Mouse (Mus musculus) neural tube, embryonic 13.5 days (tissue): ENCODE measurements around the gene Ksr2. TPM values are rescaled to one million over a fixed set of nuclear protein-coding genes. Genes with fewer than 3 reads are reported as not detected.

Experiments
- ATAC-seq: fragments of 200-750 bp; cut with Nextera tagmentation; 2 replicates; pipeline ENCODE4 v1.8.0; 2017; ENCODE audit warnings: low read depth, mild to moderate bottlenecking, moderate TSS enrichment, moderate library complexity
- H3K27ac ChIP-seq: fragments of 300-500 bp; sonication (generic); replicated peaks from 2 replicates; pipeline ENCODE4 v1.5.1; 2015; ENCODE audit warnings: moderate library complexity, mild to moderate bottlenecking, inconsistent platforms
- H3K27me3 ChIP-seq: fragments of 300-500 bp; sonication (generic); 2 replicates; pipeline ENCODE4 v1.6.1; 2015; ENCODE audit warnings: mild to moderate bottlenecking, inconsistent platforms
- H3K36me3 ChIP-seq: fragments of 300-500 bp; sonication (generic); 2 replicates; pipeline ENCODE4 v1.6.1; 2015; ENCODE audit warnings: mild to moderate bottlenecking, inconsistent platforms
- H3K4me1 ChIP-seq: fragments of 300-500 bp; sonication (generic); replicated peaks from 2 replicates; pipeline ENCODE4 v1.6.1; 2015; ENCODE audit warnings: inconsistent platforms
- H3K4me2 ChIP-seq: fragments of 300-500 bp; sonication (generic); 2 replicates; pipeline ENCODE4 v1.6.1; 2015; ENCODE audit warnings: inconsistent platforms, mild to moderate bottlenecking, moderate library complexity
- H3K4me3 ChIP-seq: fragments of 300-500 bp; sonication (generic); 2 replicates; pipeline ENCODE4 v1.5.1; 2015; ENCODE audit warnings: mild to moderate bottlenecking, inconsistent platforms
- H3K9ac ChIP-seq: fragments of 300-500 bp; sonication (generic); 2 replicates; pipeline ENCODE4 v1.6.1; 2015; ENCODE audit warnings: moderate library complexity, mild to moderate bottlenecking, inconsistent platforms
- H3K9me3 ChIP-seq: fragments of 300-500 bp; sonication (generic); 2 replicates; pipeline ENCODE4 v1.6.1; 2016; ENCODE audit warnings: inconsistent platforms
- WGBS: fragments of 180-500 bp; shearing (Covaris S2); methylation state at CpG from one replicate; pipeline ENCODE4 v1.1.7; 2015; 5-methylcytosine and 5-hydroxymethylcytosine counted together
- polyA plus RNA-seq: library from polyadenylated mRNA; unstranded; fragments of >200 nt; fragmentation: Nextera tagmentation; extraction: Ambion mirVana; gene quantifications from 2 replicates; pipeline ENCODE4 v1.2.1, GENCODE M21; 2015

The Ksr2 gene
- polyA plus RNA-seq, 1 experiment from 2014 or later, result 6.4 TPM

- Histone ChIP-seq H3K4me1 (0 out of 2 replicates have a peak, but pooled peaks cover 13% of the 10 kb centered on the region), H3K4me2 (no peak overlapping the region), H3K36me3 (no peaks in the 10 kb centered on the region), H3K27ac (no peak overlapping the region), H3K9ac (no peak overlapping the region), H3K9me3 (0 out of 2 replicates have a peak, but pooled peaks cover 6% of the 10 kb centered on the region), H3K27me3 (no peaks in the 10 kb centered on the region), H3K4me3 (no peak overlapping the region)
- 45% methylated on average over 9 of the region's 9 CpGs for WGBS
- ATAC-seq, result no peak
Observed at GRCm38 (mm10) chr5:117457121-117457520, 43.3 kb downstream of the Ksr2 start.

- Histone ChIP-seq H3K36me3 (no peaks in the 10 kb centered on the region), H3K4me3 (no peak overlapping the region), H3K9ac (no peak overlapping the region), H3K4me2 (no peak overlapping the region), H3K9me3 (0 out of 2 replicates have a peak, but pooled peaks cover 6% of the 10 kb centered on the region), H3K27ac (no peak overlapping the region), H3K27me3 (no peaks in the 10 kb centered on the region), H3K4me1 (0 out of 2 replicates have a peak, but pooled peaks cover 13% of the 10 kb centered on the region)
- no peak for ATAC-seq
- WGBS, result 83% methylated on average over 8 of the region's 8 CpGs
Observed at GRCm38 (mm10) chr5:117457583-117457982, 43.8 kb downstream of the Ksr2 start.

GRCm38 (mm10) chr5:117458899-117459298, 45.1 kb downstream of the Ksr2 start:
- H3K36me3 ChIP-seq, result no peaks in the 10 kb centered on the region
- 76% methylated on average over 9 of the region's 9 CpGs for WGBS

GRCm38 (mm10) chr5:117460261-117460660, 46.5 kb downstream of the Ksr2 start:
- Histone ChIP-seq H3K4me1 (0 out of 2 replicates have a peak, but pooled peaks cover 13% of the 10 kb centered on the region), H3K9me3 (0 out of 2 replicates have a peak, but pooled peaks cover 6% of the 10 kb centered on the region), H3K27me3 (no peaks in the 10 kb centered on the region), H3K4me2 (no peak overlapping the region), H3K27ac (no peak overlapping the region), H3K9ac (no peak overlapping the region), H3K4me3 (no peak overlapping the region), H3K36me3 (no peaks in the 10 kb centered on the region)
- ATAC-seq, result no peak
- whole genome bisulfite sequencing, result 95% methylated on average over 14 of the region's 14 CpGs

More at GRCm38 (mm10) chr5:117458899-117459298, 45.1 kb downstream of the Ksr2 start:
- H3K4me3 ChIP-seq, result no peak overlapping the region
- H3K9ac ChIP-seq, result no peak overlapping the region
- H3K27me3 ChIP-seq, result no peaks in the 10 kb centered on the region
- no peak overlapping the region for H3K27ac ChIP-seq
- H3K9me3 ChIP-seq, result 0 out of 2 replicates have a peak, but pooled peaks cover 6% of the 10 kb centered on the region
- no peak for ATAC-seq
- 0 out of 2 replicates have a peak, but pooled peaks cover 13% of the 10 kb centered on the region for H3K4me1 ChIP-seq
- no peak overlapping the region for H3K4me2 ChIP-seq

GRCm38 (mm10) chr5:117467052-117467451, 53.3 kb downstream of the Ksr2 start:
- H3K27me3 ChIP-seq, result no peaks in the 10 kb centered on the region
- no peak for ATAC-seq
- H3K9me3 ChIP-seq, result no peaks in the 10 kb centered on the region; the same call in 1 of the 2 replicates
- WGBS, result 89% methylated on average over 12 of the region's 12 CpGs
- no peaks in the 10 kb centered on the region for H3K36me3 ChIP-seq
- H3K4me1 ChIP-seq, result no peaks in the 10 kb centered on the region
- H3K4me2 ChIP-seq, result no peak overlapping the region
- no peak overlapping the region for H3K9ac ChIP-seq
- H3K27ac ChIP-seq, result no peak overlapping the region
- H3K4me3 ChIP-seq, result no peak overlapping the region

GRCm38 (mm10) chr5:117468961-117469360, 55.2 kb downstream of the Ksr2 start:
- H3K27me3 ChIP-seq, result no peaks in the 10 kb centered on the region
- H3K4me1 ChIP-seq, result no peaks in the 10 kb centered on the region
- H3K9ac ChIP-seq, result no peak overlapping the region
- no peaks in the 10 kb centered on the region for H3K36me3 ChIP-seq
- no peak overlapping the region for H3K4me3 ChIP-seq
- ATAC-seq, result no peak
- no peak overlapping the region for H3K4me2 ChIP-seq
- H3K9me3 ChIP-seq, result no peaks in the 10 kb centered on the region; the same call in 1 of the 2 replicates
- no peak overlapping the region for H3K27ac ChIP-seq
- 89% methylated on average over 4 of the region's 4 CpGs for WGBS

GRCm38 (mm10) chr5:117469572-117469971, 55.8 kb downstream of the Ksr2 start:
- H3K4me3 ChIP-seq, result no peak overlapping the region
- H3K36me3 ChIP-seq, result no peaks in the 10 kb centered on the region
- H3K9me3 ChIP-seq, result no peaks in the 10 kb centered on the region; the same call in 1 of the 2 replicates
- 92% methylated on average over 8 of the region's 8 CpGs for WGBS
- no peaks in the 10 kb centered on the region for H3K4me1 ChIP-seq
- H3K9ac ChIP-seq, result no peak overlapping the region
- no peak for ATAC-seq
- no peak overlapping the region for H3K4me2 ChIP-seq
- no peak overlapping the region for H3K27ac ChIP-seq
- no peaks in the 10 kb centered on the region for H3K27me3 ChIP-seq

GRCm38 (mm10) chr5:117481162-117481561, 67.4 kb downstream of the Ksr2 start:
- Histone ChIP-seq H3K9me3 (no peaks in the 10 kb centered on the region), H3K27me3 (no peaks in the 10 kb centered on the region), H3K4me2 (no peak overlapping the region), H3K9ac (no peak overlapping the region), H3K4me1 (no peaks in the 10 kb centered on the region), H3K27ac (no peak overlapping the region), H3K4me3 (no peak overlapping the region), H3K36me3 (no peaks in the 10 kb centered on the region)
- 90% methylated on average over 3 of the region's 3 CpGs for WGBS
- no peak for ATAC-seq

GRCm38 (mm10) chr5:117481586-117481985, 67.8 kb downstream of the Ksr2 start:
- H3K4me2 ChIP-seq, result no peak overlapping the region
- H3K36me3 ChIP-seq, result no peaks in the 10 kb centered on the region
- H3K9me3 ChIP-seq, result no peaks in the 10 kb centered on the region
- H3K27me3 ChIP-seq, result no peaks in the 10 kb centered on the region
- WGBS, result 78% methylated on average over 12 of the region's 12 CpGs
- H3K9ac ChIP-seq, result no peak overlapping the region
- no peaks in the 10 kb centered on the region for H3K4me1 ChIP-seq
- H3K27ac ChIP-seq, result no peak overlapping the region
- no peak overlapping the region for H3K4me3 ChIP-seq
- no peak for ATAC-seq

- H3K4me2 ChIP-seq, result no peak overlapping the region
- no peaks in the 10 kb centered on the region for H3K4me1 ChIP-seq
- no peak overlapping the region for H3K9ac ChIP-seq
- no peak for ATAC-seq
- no peaks in the 10 kb centered on the region for H3K36me3 ChIP-seq
- no peaks in the 10 kb centered on the region for H3K9me3 ChIP-seq
- H3K27ac ChIP-seq, result no peak overlapping the region
- H3K27me3 ChIP-seq, result no peaks in the 10 kb centered on the region
- no peak overlapping the region for H3K4me3 ChIP-seq
- 80% methylated on average over 11 of the region's 11 CpGs for WGBS
Observed at GRCm38 (mm10) chr5:117482013-117482412, 68.2 kb downstream of the Ksr2 start.

- H3K27me3 ChIP-seq, result no peaks in the 10 kb centered on the region
- no peaks in the 10 kb centered on the region for H3K4me1 ChIP-seq
- H3K9me3 ChIP-seq, result no peaks in the 10 kb centered on the region
- 90% methylated on average over 6 of the region's 6 CpGs for WGBS
- H3K27ac ChIP-seq, result no peak overlapping the region
- H3K9ac ChIP-seq, result no peak overlapping the region
- no peak for ATAC-seq
- no peaks in the 10 kb centered on the region for H3K36me3 ChIP-seq
- H3K4me3 ChIP-seq, result no peak overlapping the region
- H3K4me2 ChIP-seq, result no peak overlapping the region
Observed at GRCm38 (mm10) chr5:117485411-117485810, 71.6 kb downstream of the Ksr2 start.

GRCm38 (mm10) chr5:117486092-117486491, 72.3 kb downstream of the Ksr2 start:
- H3K9ac ChIP-seq, result no peak overlapping the region
- H3K27me3 ChIP-seq, result no peaks in the 10 kb centered on the region
- no peak overlapping the region for H3K4me3 ChIP-seq
- ATAC-seq, result no peak
- no peak overlapping the region for H3K4me2 ChIP-seq
- H3K4me1 ChIP-seq, result no peaks in the 10 kb centered on the region
- H3K36me3 ChIP-seq, result no peaks in the 10 kb centered on the region
- 63% methylated on average over 7 of the region's 7 CpGs for WGBS
- no peak overlapping the region for H3K27ac ChIP-seq
- H3K9me3 ChIP-seq, result no peaks in the 10 kb centered on the region

GRCm38 (mm10) chr5:117488155-117488554, 74.4 kb downstream of the Ksr2 start:
- Histone ChIP-seq H3K27ac (no peak overlapping the region), H3K9ac (no peak overlapping the region), H3K4me1 (peaks cover 10% of the 10 kb centered on the region), H3K36me3 (no peaks in the 10 kb centered on the region), H3K4me3 (no peak overlapping the region), H3K9me3 (no peaks in the 10 kb centered on the region), H3K27me3 (no peaks in the 10 kb centered on the region), H3K4me2 (no peak overlapping the region)
- no peak for ATAC-seq
- 86% methylated on average over 6 of the region's 6 CpGs for WGBS
